Mouse (Mus musculus) megakaryocyte progenitor cell, adult 5-6 weeks (primary cell): ENCODE measurements around the gene Gm20388. TPM values are rescaled to one million over a fixed set of nuclear protein-coding genes. Genes with fewer than 3 reads are reported as not detected.
A peak's percentile ranks its signal among the peaks of the same experiment; 100 is the strongest.

ENCODE experiments used
- ATAC-seq: replicated peaks from 2 replicates; pipeline ENCODE4 v1.8.0; 2016; ENCODE audit warnings: mild to moderate bottlenecking, moderate TSS enrichment, inconsistent platforms; ENCODE audit not compliant: poor library complexity
- total RNA-seq, 2 experiments: library from RNA; stranded (forward) in 1 of 2; stranded (reverse) in 1 of 2; fragments of 157-497, 149-512 nt in 1 of 2; fragments of 200-1000 nt in 1 of 2; gene quantifications; 2 replicates each; pipeline versions ENCODE4 v1.2.3 to v1.2.4; 2015 to 2017

Gene Gm20388
- total RNA-seq, 2 experiments from 2014 or later: 18.6 TPM; not detected in 1

- no peak for ATAC-seq
These were observed 274.5 kb downstream of the Gm20388 start for GRCm38 (mm10) chr8:120184850-120185792.

- ATAC-seq: no peak
These were observed 275.8 kb downstream of the Gm20388 start for GRCm38 (mm10) chr8:120186454-120186853.

GRCm38 (mm10) chr8:120188510-120188909 is 277.9 kb downstream of the Gm20388 start:
- no peak for ATAC-seq

- no peak for ATAC-seq
These were observed 278.8 kb downstream of the Gm20388 start for GRCm38 (mm10) chr8:120189440-120189839.

GRCm38 (mm10) chr8:120190107-120190809 is 279.6 kb downstream of the Gm20388 start:
- ATAC-seq: no peak

GRCm38 (mm10) chr8:120190810-120191413 is 280.3 kb downstream of the Gm20388 start:
- peak; percentile 23; the same call in 1 of the 2 replicates for ATAC-seq

GRCm38 (mm10) chr8:120191633-120192032 is 281.0 kb downstream of the Gm20388 start:
- ATAC-seq: no peak

- no peak for ATAC-seq
These were observed 281.5 kb downstream of the Gm20388 start for GRCm38 (mm10) chr8:120192118-120192517.

GRCm38 (mm10) chr8:120201351-120201750 is 290.7 kb downstream of the Gm20388 start:
- no peak for ATAC-seq

GRCm38 (mm10) chr8:120202546-120202945 is 291.9 kb downstream of the Gm20388 start:
- ATAC-seq: no peak

- ATAC-seq: no peak
These were observed 294.2 kb downstream of the Gm20388 start for GRCm38 (mm10) chr8:120204736-120205360.

- no peak for ATAC-seq
These were observed 295.3 kb downstream of the Gm20388 start for GRCm38 (mm10) chr8:120205916-120206315.

GRCm38 (mm10) chr8:120207364-120207763 is 296.7 kb downstream of the Gm20388 start:
- no peak for ATAC-seq

- ATAC-seq: no peak
These were observed 297.5 kb downstream of the Gm20388 start for GRCm38 (mm10) chr8:120208113-120208512.

- ATAC-seq: peak; percentile 34; the same call in 1 of the 2 replicates
These were observed 300.7 kb downstream of the Gm20388 start for GRCm38 (mm10) chr8:120211345-120211744.

GRCm38 (mm10) chr8:120212596-120212995 is 302.0 kb downstream of the Gm20388 start:
- no peak for ATAC-seq

- no peak for ATAC-seq
These were observed 302.6 kb downstream of the Gm20388 start for GRCm38 (mm10) chr8:120213229-120213628.

- ATAC-seq: no peak
These were observed 303.3 kb downstream of the Gm20388 start for GRCm38 (mm10) chr8:120213939-120214338.

GRCm38 (mm10) chr8:120215416-120216141 is 304.9 kb downstream of the Gm20388 start:
- no peak for ATAC-seq
